Mouse (Mus musculus) cerebellum, adult 11-12 months (tissue): ENCODE measurements at regions not wholly inside any gene's neighbourhood (a gene's known extent, or its start where the extent isn't known, plus 50 kb on each side); places are given as distances from the start of the nearest gene placed in this dataset.
"Not testable (repeated sequence)": the region's sequence is repeated elsewhere in the genome, so short reads cannot be mapped to it uniquely, and the experiment has no call there.

Experiments used
- DNase-seq: peaks from one replicate; pipeline ENCODE4 v3.0.0; 2022

DNA sequence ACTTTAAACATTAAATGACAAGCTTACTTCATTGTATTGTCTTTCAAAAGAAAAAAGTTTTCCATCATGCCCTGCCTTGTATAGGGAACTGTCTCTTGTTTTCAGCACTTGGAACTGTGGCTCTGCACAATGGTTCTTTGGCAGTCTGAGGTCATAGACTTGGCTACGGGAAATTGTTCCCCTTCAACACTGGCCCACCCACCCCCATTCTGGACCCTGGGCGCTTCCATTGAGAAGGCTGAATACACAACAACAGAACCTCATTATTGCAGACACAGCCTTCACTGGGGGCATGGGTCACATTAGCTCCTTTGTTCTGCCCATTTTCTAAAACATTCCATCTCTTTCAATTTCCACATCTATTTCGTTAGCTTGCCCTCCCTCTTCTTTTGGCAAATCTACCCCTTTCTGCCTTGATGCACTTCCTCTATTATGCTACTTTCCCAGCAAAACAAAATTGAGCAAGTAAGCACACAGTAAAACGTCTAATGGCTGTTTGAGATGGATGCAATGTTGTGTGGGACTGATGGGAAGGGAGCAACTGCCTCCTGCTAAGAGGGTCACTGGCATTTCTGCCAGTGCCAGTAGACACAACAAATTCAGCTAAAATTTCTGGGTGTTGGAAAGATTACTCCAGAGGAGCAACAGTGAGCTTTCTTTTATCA lies 136.0 kb upstream of the Mad2l1 start:
- no peak for DNase-seq

DNA sequence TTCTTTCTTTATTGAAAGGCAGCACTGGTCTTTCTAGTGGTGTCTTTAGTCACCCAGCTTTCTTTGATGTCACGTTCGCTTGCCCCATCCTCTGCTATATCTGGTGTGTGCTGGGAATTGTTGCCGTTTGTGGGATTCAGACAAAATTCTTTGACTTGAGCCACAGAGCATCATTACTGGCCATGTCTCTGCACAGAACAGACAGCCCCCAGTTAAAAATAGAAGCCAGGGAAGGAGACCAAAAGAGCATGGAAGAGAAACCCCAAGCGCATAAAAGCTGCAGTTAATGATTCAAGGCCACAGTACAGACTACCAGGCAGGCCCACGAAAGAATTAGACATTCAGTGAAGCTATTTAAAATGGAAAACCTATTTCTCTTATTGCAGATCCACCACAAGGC lies 133.7 kb upstream of the Mad2l1 start:
- DNase-seq: no peak

DNA sequence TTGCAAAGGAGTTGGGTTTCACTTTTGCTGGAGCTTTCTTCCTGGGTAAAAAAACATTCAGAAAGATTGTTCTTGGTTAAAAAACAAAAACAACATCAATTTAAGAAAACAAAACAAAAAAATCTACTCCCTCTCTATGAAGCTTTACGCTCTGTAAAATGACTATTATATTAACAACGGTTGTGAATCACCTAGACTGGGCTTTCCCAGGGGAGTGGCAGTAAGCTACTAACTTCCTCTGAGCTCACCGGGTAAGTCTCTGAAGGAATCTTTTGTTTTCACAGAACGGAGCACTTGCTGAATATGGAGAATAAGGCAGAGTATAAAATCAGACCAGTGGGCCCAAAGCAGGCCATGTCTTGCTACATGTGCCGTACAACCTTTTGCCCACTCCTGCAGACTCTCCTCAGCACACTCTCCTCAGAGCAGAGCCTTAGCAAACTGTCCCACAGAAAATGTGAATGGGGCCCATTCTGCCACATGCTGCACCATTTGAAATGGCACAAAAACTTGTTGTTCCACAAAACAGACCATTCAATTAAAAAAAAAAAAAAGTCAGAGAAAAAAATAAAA lies 133.2 kb upstream of the Mad2l1 start:
- no peak for DNase-seq

DNA sequence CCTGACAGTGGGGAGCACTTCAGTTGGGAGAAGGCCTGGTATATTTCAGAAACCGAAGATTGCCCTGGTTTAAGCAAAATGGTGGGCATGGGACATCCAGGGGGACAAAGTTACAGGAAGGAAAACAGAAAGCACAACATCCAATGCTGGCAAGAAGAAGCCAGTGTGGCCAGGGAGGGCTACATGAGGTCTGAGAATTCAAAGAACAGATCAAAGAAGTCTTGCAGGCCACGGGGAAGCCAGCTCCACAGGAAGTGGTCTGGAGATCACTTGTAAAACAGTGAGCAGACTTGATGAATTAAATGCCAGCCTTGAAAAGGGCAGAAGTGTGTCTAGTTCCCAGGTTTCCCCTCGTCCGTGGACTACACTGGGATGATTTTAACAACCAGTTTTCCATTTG lies 120.4 kb upstream of the Mad2l1 start:
- DNase-seq: no peak

DNA sequence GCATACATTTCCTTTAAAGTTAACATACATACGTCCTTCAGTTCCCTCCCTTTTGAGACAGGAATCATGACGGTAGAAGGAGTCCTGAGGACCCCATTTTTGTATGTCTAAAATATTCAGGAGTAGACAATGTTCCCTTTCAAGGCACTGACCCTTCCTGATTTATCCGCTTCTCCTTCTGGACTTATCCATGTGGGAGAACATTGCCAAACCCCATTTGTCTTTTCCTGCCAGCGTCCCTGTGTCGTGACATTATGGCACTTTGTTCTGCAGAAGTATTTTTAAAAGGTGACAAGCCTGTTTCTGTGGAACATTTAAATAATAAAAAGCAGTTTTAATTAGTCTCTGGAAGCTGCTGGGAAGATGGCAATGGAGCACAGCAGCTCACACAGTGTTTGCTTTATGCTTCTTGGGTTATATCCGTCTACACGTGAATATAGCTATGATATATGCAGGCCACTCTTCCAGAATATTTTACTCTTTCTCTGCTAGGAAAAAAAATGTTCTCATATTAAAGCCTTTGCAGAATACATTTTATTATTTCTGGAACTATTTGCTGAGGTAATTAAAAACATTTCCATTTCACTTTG lies 115.6 kb upstream of the Mad2l1 start:
- DNase-seq: no peak

DNA sequence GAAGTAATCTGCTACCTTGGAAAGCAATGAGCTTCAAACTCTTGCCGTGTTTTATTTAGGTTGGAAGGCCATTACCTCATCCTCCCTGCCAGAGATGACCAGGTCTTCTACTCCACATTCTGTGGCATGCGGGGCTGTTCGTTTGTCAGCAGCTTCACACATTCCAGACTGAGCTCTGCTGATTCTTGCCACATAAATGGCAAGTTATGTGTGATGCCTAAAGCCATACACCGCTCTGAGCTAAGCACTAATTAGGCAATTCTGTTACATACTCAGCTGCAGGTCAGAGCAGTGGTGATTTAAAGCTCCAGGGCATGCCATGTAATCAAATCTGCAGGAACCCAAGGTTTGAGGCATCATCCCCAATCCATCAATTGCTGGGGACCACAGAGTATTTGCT lies 106.8 kb upstream of the Mad2l1 start:
- DNase-seq: no peak

DNA sequence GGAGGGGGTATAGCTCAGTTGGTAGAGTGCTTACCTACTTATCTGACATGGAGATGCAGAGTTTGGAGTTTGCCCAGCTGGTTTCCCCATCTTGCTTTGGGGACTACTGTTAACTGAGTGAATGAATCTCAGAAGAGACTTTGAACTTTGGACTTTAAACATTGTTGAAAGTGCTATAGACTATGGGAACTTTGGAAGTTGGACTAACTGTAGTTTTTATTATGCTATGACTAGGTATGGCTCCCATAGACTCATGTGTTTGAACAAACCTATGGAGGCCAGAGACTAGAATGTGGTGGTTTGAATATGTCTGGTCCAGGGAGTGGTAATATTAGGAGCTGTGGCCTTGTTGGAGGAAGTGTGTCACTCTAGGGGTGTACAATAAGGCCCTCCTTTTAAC lies 84.8 kb upstream of the Mad2l1 start:
- not testable (repeated sequence) for DNase-seq

DNA sequence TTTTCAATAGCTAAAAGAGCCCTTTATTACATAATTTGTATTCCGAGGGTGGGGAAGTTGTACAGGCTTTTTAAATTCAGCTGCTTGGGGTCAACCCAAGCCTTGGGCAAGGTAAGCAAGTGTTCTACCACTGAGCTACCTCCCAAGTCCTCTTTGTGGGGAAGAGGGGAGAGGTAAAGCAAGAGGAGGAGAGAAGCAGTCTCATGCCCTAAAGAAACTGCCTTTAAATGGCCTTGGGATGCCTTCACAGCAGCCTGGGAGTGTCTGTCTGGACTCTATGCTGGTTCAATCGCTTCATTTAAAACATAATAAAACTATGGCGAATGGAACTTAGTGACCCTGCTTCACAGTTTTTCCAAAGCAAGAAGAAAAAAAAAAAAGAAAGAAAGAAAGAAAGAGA lies 77.0 kb upstream of the Mad2l1 start:
- no peak for DNase-seq

DNA sequence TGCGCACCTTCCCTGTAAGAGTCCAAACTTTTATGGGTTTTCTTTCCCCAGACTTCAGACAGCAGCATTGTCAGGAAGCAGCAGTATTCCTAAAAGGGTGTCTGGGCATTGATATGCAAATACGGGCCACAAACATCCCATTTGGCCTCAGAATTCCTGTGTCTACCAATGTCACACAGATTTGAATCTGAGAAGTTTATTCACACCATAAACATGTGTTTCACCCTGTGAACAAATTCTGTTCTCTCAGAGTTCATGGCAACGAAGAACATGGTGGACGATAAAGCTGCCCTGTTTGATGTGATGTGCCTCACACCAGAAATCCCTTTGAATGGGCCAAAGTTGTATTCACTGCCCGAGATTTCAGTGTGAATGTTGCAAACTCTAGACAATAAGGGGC lies 70.7 kb upstream of the Mad2l1 start:
- no peak for DNase-seq

DNA sequence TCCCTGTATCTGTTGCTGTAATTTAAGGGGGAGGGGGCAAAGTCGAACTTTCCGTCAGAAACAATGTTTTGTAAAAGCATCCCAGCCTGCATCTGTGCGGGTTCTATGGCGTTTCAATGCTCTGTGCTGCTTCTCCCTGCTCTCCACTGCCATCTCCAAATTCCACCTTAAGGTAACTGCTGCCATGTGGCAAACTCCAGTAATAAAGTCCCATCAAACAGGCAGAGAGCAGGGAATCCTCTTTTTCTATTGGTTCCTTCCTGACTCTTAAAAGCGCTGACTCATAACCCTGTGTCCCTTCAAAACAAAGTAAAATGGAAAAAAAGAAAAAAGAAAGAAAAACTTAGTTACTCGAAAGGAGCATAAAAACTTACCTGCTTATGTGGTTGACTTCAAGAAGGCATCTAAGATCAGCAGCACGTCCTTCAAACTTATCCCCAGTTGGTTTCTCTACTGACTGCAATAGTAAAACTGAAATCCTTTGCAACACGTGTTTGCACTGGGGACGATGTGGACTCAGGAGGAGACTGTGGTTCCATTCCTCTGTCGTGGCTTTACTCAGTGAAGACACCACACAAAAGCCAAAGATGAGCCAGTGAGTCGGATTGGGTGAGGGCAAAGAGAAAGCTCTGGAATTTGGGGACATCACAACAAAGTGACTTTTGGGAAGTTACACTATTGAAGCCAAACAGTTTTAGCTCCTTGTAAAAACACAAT lies 69.9 kb upstream of the Mad2l1 start:
- no peak for DNase-seq

DNA sequence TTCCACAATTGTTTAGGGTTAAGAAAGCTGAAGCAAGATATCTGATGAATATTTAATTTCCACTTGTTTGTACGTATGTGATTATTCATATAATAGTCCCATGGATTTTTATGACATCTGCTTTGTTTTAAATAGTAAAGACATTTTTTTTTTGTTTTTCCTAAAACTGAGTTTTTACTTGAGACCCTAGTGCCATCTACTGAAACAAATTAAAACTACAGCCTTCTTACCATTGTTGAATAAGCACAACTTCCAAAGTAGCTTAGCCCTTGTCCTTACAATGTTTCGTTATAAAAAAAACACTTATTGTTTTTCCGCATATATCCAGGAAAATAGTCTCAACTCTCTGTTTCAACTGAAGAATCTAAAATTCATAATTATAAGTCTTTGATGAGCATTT lies 68.4 kb upstream of the Mad2l1 start:
- DNase-seq: no peak

DNA sequence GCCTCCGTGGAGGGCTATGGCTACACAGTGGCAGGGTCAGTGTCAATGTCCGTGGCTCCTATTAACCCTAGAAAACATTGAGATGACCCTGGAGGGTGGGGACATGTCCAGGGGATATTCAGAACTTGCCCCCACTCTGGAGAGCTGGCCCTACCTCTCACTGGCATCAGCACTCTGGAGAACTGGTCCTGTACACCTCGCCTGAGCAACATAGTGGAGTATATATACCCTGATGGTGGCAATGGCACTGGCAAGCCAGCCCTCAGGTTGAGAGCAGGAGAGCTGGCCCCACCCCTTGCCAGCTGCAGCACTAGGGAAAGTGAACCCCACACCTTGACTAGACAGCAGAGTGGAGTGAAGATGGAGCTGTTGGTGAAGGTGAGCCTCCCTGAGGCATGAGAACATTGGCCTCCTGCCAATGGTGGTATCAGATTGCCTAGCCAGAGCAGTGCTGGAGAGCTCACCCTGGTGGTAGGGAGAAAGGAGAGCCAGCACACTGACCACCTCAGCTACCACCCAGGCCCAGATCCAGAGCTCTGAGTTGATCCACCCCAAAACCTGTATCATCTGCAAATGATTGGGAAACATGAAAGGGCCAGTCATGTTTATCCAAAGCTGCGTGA lies 64.5 kb upstream of the Mad2l1 start:
- no peak for DNase-seq

DNA sequence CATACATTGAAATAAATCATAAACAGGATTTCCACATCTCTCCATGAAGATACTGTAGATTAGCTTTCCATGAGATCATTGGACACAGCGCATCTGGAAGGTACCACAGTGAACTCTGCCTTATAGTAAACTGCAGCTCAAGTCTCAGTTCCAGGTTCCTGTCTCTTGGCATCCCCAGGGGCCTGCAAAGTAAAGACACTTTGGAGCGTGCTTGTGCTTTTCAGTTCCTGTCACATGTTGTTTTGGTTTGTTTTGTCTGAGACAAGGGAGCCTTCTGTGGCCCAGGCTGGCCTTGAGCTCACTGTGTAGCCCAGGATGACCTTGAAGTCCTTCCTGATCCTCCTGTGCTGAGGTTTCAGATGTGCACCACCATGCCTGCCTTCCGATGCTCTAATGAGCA lies 63.4 kb upstream of the Mad2l1 start:
- no peak for DNase-seq

DNA sequence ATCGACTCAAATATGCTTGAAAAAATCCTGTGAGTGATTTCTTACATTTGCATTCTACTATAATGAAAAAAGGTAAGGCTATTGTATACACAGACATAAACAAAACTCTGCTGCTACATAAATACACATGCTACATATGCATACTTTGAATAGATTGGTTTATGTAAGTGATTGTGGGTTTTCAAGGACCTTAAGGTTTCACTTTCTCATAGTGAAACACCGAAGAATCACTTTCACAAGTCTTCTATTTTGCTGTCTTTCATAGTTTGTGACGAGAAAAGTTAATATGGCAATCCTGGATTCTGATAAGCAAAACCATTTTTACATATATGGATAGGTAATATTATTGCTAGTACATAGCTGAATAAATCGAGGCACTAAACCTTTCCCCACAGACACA lies 62.5 kb upstream of the Mad2l1 start:
- no peak for DNase-seq

DNA sequence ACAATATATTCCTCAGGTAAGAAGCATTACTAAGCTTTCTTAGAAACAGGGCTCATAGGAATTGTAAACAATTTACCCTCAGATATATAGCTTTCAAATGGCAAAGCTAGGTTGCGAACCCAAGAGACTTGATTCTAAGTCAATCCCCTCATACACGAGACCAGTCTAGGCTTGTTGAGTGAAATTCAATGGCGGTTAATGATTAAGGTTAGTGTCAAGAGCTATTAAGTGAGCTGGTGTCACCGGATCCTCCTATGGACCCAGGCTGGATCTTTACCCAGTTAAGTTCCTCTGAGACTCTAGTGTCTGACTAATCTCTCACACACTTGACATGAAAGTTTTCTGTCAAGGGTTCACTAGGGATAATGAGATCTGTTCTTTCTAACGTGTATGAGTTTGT lies 57.6 kb upstream of the Mad2l1 start:
- no peak for DNase-seq

DNA sequence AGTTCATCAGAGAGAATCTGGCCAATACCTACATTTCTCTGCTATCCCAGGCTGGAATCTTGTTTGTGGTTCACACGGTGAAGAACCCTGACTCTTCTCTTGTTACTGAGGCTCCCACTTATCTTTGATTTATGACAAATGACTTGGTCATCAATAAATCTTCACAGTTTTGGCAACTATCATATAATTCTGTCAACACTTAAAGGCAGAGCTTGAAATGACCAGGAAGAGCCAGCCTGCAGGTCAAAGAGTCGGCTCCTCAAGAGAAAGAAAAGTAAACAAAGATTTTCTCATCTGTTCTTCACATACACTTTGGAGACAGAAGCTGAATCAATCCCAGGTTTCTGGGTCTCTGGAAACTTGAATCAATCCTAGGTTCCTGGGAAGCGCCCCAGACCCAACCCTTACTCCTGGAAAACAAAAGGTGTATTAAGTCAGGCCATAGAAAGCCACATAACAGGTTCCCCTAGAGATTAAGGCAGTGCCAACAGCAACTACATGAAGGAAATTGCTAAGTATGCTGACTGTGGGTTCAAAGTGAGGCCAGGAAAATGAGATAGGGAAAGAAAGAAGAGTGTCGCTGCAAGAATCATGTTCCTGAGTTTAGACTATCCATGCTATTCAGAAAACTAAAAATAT lies 56.7 kb upstream of the Mad2l1 start:
- no peak for DNase-seq

DNA sequence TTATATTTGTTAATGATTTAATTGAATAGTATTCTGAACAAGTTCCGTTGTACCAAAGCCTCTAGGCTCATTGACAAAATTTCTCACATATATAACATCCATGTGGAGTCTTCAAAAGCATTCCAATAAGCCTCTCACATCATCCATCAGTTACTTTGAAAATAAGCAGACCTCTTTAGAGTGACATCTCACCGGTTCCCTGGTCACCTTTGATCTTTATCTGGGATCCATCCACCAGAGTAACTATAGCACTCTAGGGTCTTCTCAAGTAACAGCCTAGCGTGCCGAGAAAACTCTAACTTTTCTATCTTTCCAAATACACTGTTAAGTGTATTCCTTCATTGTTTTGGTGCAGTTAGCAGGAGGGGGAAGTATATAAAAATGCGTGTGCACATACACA lies 55.6 kb upstream of the Mad2l1 start:
- DNase-seq: no peak

DNA sequence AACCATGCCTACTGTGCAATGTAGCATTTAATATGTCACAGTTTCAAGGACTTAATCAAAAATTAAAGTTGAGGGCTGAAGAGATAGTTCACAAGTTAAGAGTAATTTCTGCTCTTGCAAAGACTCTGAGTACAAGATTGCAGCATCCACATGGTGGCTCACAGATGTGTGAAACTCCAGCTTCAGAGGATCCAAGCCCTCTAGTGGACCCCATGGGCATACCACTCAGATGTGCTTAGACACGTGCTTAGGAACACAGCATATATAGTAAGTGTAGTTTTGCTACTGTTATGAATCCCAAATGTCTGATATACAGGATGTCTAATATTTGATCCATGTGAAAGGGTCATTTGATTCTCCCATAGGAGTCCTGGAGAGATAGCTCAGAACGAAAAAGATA lies 55.0 kb upstream of the Mad2l1 start:
- no peak for DNase-seq

DNA sequence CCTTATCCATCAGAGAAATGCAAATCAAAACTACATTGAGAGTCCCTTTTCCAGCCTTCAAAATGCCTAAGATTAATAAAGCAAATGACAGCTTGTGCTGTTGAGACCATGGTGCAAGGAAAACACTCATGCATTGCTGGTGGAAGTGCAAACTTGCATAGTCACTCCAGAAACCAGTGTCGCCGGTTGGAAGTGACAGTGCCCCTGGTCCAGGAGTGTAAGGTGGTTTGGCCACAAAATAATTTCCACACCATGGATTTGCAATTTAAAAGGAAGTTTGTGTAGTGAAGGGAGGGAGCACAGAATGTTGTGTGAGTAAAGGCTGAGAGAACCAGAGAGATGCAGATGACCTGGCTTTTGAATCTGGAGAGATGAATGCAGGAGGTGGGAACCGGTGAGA lies 52.4 kb upstream of the Mad2l1 start:
- no peak for DNase-seq
